Mouse (Mus musculus) liver, postnatal 0 days (tissue): ENCODE data around the gene Ccdc126.

ENCODE experiments used
- CTCF ChIP-seq: sonication (generic); IDR thresholded peaks from 2 replicates; pipeline ENCODE4 v1.5.1; 2016; ENCODE audit warnings: antibody characterized with exemption, low read depth
- EP300 ChIP-seq: IDR thresholded peaks from 2 replicates; pipeline ENCODE4 v1.6.1; 2016; ENCODE audit warnings: antibody characterized with exemption, low read depth, mild to moderate bottlenecking

DNA sequence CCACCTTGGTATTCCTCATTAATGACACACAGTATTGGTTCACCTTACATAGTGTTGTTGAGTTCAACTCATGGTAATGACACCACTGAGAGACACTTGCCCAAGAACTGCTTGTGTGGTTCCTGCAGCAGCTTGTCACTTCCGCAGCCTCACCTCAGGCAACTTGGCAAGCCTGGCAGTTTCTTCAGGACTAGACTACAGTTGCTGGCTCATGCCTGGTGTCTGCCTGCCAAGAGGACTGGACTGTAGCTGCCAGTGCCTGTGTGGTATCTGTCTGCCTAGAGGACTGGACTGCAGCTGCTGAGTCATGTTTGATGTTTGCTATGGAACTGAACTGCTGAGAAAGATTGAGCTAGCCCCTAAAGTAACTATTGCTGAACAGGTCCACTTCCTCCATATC lies 37.0 kb upstream of the Ccdc126 start:
- TF ChIP-seq EP300 (no peak), CTCF (no peak)
